Mouse (Mus musculus): ENCODE results near the gene Zc3h7b.

- no peak for TF ChIP-seq EP300 (IDR thresholded peaks at IDR 0.05; ENCODE audit: low read depth)
- TF ChIP-seq CTCF (IDR thresholded peaks at IDR 0.05; ENCODE audit: low read depth): no peak
Measured at GRCm38 (mm10) chr15:81722361-81722760, 22.5 kb upstream of the Zc3h7b start.
